Mouse (Mus musculus): Measurements from ENCODE around the gene Ror1.
A peak's percentile ranks its signal among the peaks of the same experiment; 100 is the strongest.

Gene Ror1

DNA sequence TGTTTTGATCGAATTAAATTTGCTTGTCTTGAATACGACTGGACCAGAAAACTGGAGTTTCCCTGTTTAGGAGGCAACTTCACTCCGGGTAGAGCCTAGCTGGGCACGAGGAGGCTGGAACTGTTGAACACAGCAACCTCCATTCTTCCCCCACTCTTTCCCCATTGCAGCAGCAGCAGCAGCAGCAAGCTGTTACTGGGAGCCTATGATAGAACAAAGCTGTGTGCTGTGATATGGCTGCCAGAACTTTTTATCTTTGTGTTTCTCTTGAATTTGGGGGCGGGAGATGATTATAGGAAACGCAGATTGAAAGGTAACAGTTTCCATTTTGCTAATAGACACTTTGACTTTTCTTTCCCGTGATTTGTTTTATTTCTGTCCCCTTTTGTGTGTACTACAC lies 70.2 kb downstream of the Ror1 start:
- no peak for DNase-seq

DNA sequence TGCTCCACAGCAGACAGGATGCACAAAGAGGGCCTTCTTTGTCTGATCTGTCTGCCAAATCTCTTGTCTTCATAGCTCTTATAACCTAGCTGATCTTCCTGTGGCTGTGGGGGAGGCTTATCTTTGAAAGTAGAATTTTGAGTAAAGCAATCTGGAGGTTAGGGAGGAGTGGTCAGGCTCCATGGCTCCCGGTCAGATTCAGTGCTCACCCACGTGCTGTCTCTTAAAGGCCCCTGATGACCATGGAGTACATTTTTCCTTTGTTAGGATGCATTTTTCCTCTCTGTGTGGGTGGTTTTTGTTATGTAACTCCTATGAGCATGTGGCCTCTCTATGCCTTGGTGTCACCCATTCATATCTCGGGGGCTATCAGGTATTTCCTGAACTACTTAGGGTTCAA lies 71.3 kb downstream of the Ror1 start:
- DNase-seq = no peak

DNA sequence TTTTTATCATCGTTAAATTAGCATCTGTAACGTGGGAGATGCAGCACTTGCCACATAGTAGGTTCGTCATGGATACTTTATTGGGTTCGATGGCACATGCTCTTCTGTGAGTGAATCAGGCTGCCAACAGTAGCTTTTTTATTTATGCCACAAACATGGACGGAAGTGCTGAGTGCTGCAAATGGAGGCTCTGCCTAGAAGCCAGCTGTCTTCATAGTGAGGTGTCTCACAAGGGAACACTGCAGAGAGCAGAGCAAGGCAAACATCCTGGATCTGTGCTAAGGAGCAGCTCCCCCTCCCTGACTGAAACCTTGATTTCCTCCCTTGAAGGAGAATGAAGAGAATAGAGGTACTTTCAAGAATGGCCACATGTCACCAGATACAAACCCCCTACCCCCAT lies 74.1 kb downstream of the Ror1 start:
- no peak for DNase-seq

GRCm38 (mm10) chr4:100170161-100170650 lies 74.6 kb downstream of the Ror1 start:
- no peak for DNase-seq

- DNase-seq = no peak
These were observed 75.2 kb downstream of the Ror1 start for GRCm38 (mm10) chr4:100170743-100171142.

GRCm38 (mm10) chr4:100171483-100171898 lies 75.9 kb downstream of the Ror1 start:
- no peak for DNase-seq

DNA sequence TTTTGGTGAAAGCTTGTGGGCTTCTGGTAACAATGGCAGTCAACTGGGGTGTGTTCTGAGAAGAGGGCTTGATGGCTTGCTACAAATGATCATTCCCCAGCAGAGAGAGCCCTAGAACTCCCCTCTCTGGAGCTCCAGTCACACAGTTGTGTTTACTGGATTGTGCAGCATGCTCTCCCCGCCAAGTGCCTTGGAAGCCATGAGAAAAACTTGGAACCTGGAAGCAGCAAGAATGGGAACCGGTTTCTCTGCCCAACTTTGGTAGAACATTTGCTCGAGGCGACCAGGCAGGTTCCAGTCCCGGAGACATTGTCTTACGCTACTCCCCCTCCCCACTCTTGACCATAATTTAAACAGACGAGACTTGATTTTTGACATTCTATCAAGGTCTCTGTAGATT lies 80.0 kb downstream of the Ror1 start:
- DNase-seq = no peak

GRCm38 (mm10) chr4:100178316-100178715 lies 82.7 kb downstream of the Ror1 start:
- no peak for DNase-seq

DNA sequence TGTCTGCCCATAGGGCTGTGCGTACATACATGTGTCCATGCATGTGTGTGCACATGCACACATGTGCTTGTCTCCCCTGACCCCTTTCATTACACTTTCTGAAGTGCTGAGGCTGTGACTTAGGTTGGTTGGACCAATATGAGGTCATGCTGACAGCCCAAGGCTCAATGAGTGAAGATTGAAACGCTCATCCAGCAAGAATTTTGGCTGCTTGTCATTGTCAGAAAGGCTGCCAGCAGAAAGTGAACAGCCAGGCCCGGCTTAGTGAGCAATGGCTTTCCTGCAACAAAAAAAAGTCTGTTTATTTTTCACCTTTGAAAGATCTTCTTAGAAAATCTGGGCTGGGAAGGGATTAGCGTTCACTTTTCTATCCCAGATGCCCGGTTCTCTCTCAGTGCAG lies 86.1 kb downstream of the Ror1 start:
- peak; percentile 57 to 69 for DNase-seq

GRCm38 (mm10) chr4:100186781-100187180 lies 91.2 kb downstream of the Ror1 start:
- DNase-seq = no peak

- no peak for DNase-seq
These were observed 92.1 kb downstream of the Ror1 start for GRCm38 (mm10) chr4:100187563-100188200.

GRCm38 (mm10) chr4:100188201-100188699 lies 92.7 kb downstream of the Ror1 start:
- DNase-seq = peak in 1 of 2 experiments; percentile 19

GRCm38 (mm10) chr4:100191483-100191882 lies 95.9 kb downstream of the Ror1 start:
- DNase-seq = no peak

DNA sequence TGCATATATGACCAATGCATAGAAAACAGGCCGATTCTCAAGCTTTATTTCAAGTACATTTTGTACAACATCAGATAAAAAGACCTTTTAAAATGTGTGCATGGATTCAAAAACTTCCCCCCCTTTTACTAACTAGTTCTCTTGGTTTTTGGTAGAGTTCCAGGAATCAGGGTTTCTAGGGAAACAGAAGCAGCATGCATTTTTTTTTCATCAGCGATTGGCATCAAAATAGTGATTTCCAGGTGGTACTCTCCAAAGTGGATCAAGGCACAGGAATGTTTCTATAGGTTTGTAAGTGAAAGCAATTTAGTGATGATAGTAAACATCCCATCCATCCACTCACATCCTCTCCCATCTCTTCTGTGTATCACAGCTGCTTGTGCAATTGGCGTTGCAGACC lies 98.5 kb downstream of the Ror1 start:
- no peak for DNase-seq

- DNase-seq = no peak
These were observed 100.7 kb downstream of the Ror1 start for GRCm38 (mm10) chr4:100196255-100196793.

- no peak for DNase-seq
These were observed 102.7 kb downstream of the Ror1 start for GRCm38 (mm10) chr4:100198275-100198674.

- no peak for DNase-seq
These were observed 105.7 kb downstream of the Ror1 start for GRCm38 (mm10) chr4:100201322-100201721.

DNA sequence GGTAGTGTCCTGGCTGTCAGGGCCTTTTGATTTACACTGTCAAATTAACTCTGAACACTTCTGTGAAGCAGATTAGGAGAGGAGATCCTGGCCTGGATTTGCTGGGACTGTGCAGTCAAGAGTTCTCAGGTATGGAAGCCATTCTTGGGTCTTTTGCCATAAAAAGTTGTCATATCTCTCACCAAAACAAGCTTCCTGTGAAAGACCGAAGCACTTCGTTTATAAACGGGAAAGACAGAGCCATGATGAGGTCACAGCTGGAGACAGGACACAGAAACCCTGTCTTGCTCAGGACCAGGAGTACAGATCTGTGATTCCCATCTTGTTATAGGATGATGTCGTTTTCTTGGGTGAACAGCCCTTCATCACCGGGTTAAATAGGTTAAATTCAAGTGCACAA lies 107.5 kb downstream of the Ror1 start:
- no peak for DNase-seq

DNA sequence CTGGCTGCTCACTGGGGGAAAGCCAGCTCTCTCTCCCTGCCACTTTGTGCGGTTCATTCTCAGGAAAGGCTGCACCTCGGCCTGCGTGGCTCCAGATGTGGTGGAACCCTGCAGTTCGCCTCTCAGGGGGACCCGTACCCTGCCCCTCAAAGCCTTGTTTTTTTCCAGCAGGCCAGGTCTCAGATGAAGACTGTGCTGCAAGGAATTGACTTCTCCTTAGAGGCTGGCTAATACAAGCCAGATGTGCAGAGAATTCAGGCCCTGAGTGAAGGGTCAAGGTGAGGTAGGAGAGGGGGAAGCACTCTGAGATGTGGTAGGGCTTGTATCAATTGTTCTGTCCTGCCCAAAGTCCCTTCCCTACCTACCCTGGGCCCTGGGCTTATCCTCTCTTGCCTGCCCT lies 108.1 kb downstream of the Ror1 start:
- no peak for DNase-seq

GRCm38 (mm10) chr4:100204381-100204780 lies 108.8 kb downstream of the Ror1 start:
- DNase-seq = no peak

GRCm38 (mm10) chr4:100208081-100208480 lies 112.5 kb downstream of the Ror1 start:
- DNase-seq = no peak

GRCm38 (mm10) chr4:100209106-100209505 lies 113.5 kb downstream of the Ror1 start:
- no peak for DNase-seq

GRCm38 (mm10) chr4:100211331-100211730 lies 115.7 kb downstream of the Ror1 start:
- no peak for DNase-seq

GRCm38 (mm10) chr4:100214324-100215215 lies 119.0 kb downstream of the Ror1 start:
- DNase-seq = peak; percentile 41 to 62

Data from cerebellum, postnatal 25 days (tissue).